Mouse (Mus musculus): ENCODE measurements around the gene Crybb1. TPM values are rescaled to one million over a fixed set of nuclear protein-coding genes. Genes with fewer than 3 reads are reported as not detected.

Crybb1 gene
- total RNA-seq, 2 experiments from 2014 or later = 7.7 to 9.9 TPM

- DNase-seq (ENCODE audit: low spot score in 2 of 2) = no peak
- intact Hi-C loops (cut with DNase I) = no loop called here
Measured at GRCm38 (mm10) chr5:112281676-112282075, 26.1 kb downstream of the Crybb1 start.

GRCm38 (mm10) chr5:112282123-112282779 is 26.6 kb downstream of the Crybb1 start:
- no peak for DNase-seq (ENCODE audit: low spot score in 2 of 2)
- intact Hi-C loops (cut with DNase I) = no loop called here

- DNase-seq (ENCODE audit: low spot score in 2 of 2) = no peak
Measured at GRCm38 (mm10) chr5:112282780-112283482, 27.3 kb downstream of the Crybb1 start.

GRCm38 (mm10) chr5:112283543-112284202 is 28.1 kb downstream of the Crybb1 start:
- no peak for DNase-seq (ENCODE audit: low spot score in 2 of 2)

More at GRCm38 (mm10) chr5:112282780-112283482, 27.3 kb downstream of the Crybb1 start:
- intact Hi-C loops (cut with DNase I) = no loop called here

GRCm38 (mm10) chr5:112284203-112284582 is 28.6 kb downstream of the Crybb1 start:
- intact Hi-C loops (cut with DNase I) = no loop called here
- DNase-seq (ENCODE audit: low spot score in 2 of 2) = no peak

More at GRCm38 (mm10) chr5:112283543-112284202, 28.1 kb downstream of the Crybb1 start:
- intact Hi-C loops (cut with DNase I) = no loop called here

- intact Hi-C loops (cut with DNase I) = no loop called here
- no peak for DNase-seq (ENCODE audit: low spot score in 2 of 2)
Measured at GRCm38 (mm10) chr5:112285548-112286085, 30.0 kb downstream of the Crybb1 start.

- no peak for DNase-seq (ENCODE audit: low spot score in 2 of 2)
- intact Hi-C loops (cut with DNase I) = no loop called here
Measured at GRCm38 (mm10) chr5:112286608-112286983, 31.0 kb downstream of the Crybb1 start.

- intact Hi-C loops (cut with DNase I) = no loop called here
- no peak for DNase-seq (ENCODE audit: low spot score in 2 of 2)
Measured at GRCm38 (mm10) chr5:112286984-112287641, 31.5 kb downstream of the Crybb1 start.

- no peak for DNase-seq (ENCODE audit: low spot score in 2 of 2)
- intact Hi-C loops (cut with DNase I) = no loop called here
Measured at GRCm38 (mm10) chr5:112287652-112288051, 32.0 kb downstream of the Crybb1 start.

GRCm38 (mm10) chr5:112288193-112289141 is 32.9 kb downstream of the Crybb1 start:
- intact Hi-C loops (cut with DNase I) = no loop called here
- DNase-seq (ENCODE audit: low spot score in 2 of 2) = no peak

- DNase-seq (ENCODE audit: low spot score in 2 of 2) = no peak
- intact Hi-C loops (cut with DNase I) = no loop called here
Measured at GRCm38 (mm10) chr5:112289236-112289635, 33.6 kb downstream of the Crybb1 start.

GRCm38 (mm10) chr5:112289819-112290535 is 34.4 kb downstream of the Crybb1 start:
- intact Hi-C loops (cut with DNase I) = no loop called here
- DNase-seq (ENCODE audit: low spot score in 2 of 2) = no peak

- no peak for DNase-seq (ENCODE audit: low spot score in 2 of 2)
- intact Hi-C loops (cut with DNase I) = no loop called here
Measured at GRCm38 (mm10) chr5:112290536-112290880, 34.9 kb downstream of the Crybb1 start.

- intact Hi-C loops (cut with DNase I) = no loop called here
- DNase-seq (ENCODE audit: low spot score in 2 of 2) = no peak
Measured at GRCm38 (mm10) chr5:112291866-112292265, 36.3 kb downstream of the Crybb1 start.

GRCm38 (mm10) chr5:112292343-112292980 is 36.8 kb downstream of the Crybb1 start:
- intact Hi-C loops (cut with DNase I) = no loop called here

GRCm38 (mm10) chr5:112293800-112294199 is 38.2 kb downstream of the Crybb1 start:
- intact Hi-C loops (cut with DNase I) = no loop called here
- no peak for DNase-seq (ENCODE audit: low spot score in 2 of 2)

More at GRCm38 (mm10) chr5:112292343-112292980, 36.8 kb downstream of the Crybb1 start:
- DNase-seq (ENCODE audit: low spot score in 2 of 2) = no peak

- intact Hi-C loops (cut with DNase I) = no loop called here
- no peak for DNase-seq (ENCODE audit: low spot score in 2 of 2)
Measured at GRCm38 (mm10) chr5:112294696-112295095, 39.1 kb downstream of the Crybb1 start.

GRCm38 (mm10) chr5:112295162-112295561 is 39.5 kb downstream of the Crybb1 start:
- no peak for DNase-seq (ENCODE audit: low spot score in 2 of 2)
- intact Hi-C loops (cut with DNase I) = no loop called here
